In the genomic region with DNA sequence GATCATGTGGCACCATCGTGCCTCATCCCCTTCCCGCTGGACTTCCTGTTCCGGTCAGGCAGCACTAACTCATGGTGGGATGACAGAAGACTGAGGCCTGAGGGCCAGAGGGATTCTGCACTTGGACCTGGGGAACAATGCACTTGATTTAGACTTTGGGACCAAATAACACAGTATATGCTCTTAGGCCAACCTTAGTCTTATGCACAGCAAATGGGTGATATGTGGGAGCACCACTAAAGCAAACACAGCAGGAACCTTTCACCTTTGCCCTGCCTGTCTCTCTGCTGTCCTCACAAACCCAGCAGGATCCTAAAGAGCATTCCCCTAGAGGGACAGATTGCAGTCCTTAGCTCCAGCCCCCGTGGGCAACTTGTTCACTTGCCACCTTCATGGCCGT, we compare ENCODE assay signal across 24 mouse cellular contexts. TPM values are rescaled to one million over a fixed set of nuclear protein-coding genes. Genes with fewer than 3 reads are reported as not detected.
A peak's percentile ranks its signal among the peaks of the same experiment; 100 is the strongest.
DNase-seq lines count a peak whose midpoint lies in the region; ATAC-seq and TF ChIP-seq lines count a peak whose summit lies in the region.
"Had no signal": no experiment of that assay in that cellular context is flagged by ENCODE, and none has a peak within 500 bp of the region (broad histone marks: within the 10 kb centered on the region; RNA-seq: fewer than 3 reads in every experiment).

No protein-coding gene starts in this region.

- H3K4me1 ChIP-seq in E14TG2a.4 (replicated peaks; ENCODE audit: low read depth, low read length), result peaks cover 56% of the 10 kb centered on the region
- H3K4me1 ChIP-seq in liver, embryonic 14.5 days (replicated peaks; ENCODE audit: control insufficient read depth in 2 of 2, insufficient read depth in 2 of 2, low read length in 1 of 2), result no peaks in the 10 kb centered on the region
- H3K4me1 ChIP-seq in midbrain, embryonic 14.5 days (ENCODE audit: control insufficient read depth, insufficient read depth, low read length), result peaks cover 7% of the 10 kb centered on the region

- TF ChIP-seq EP300 in liver, embryonic 14.5 days (IDR thresholded peaks at IDR 0.05; ENCODE audit: low read depth), result no peak

- H3K4me2 ChIP-seq in liver, embryonic 14.5 days (ENCODE audit: low read depth), result no peak overlapping the region
- no peak overlapping the region for H3K4me2 ChIP-seq in midbrain, embryonic 14.5 days (ENCODE audit: low read length)
- H3K4me2 ChIP-seq: heart, embryonic 11.5 days; hindbrain, embryonic 12.5 days; hindbrain, embryonic 15.5 days had no signal

- no peaks in the 10 kb centered on the region for H3K9me3 ChIP-seq in E14TG2a.4 (ENCODE audit: low read length)
- no peaks in the 10 kb centered on the region for H3K9me3 ChIP-seq in liver, embryonic 14.5 days (ENCODE audit: control insufficient read depth, low read length)
- H3K9me3 ChIP-seq in midbrain, embryonic 14.5 days (ENCODE audit: control insufficient read depth, low read length), result no peaks in the 10 kb centered on the region
- H3K9me3 ChIP-seq: forebrain, embryonic 10.5 days; hindbrain, embryonic 12.5 days; hindbrain, embryonic 15.5 days had no signal

- no peak overlapping the region for H3K9ac ChIP-seq in liver, embryonic 14.5 days (replicated peaks)
- no peak overlapping the region for H3K9ac ChIP-seq in midbrain, embryonic 14.5 days (replicated peaks; ENCODE audit: low read length)
- H3K9ac ChIP-seq: forebrain, postnatal 0 days; hindbrain, embryonic 12.5 days; hindbrain, embryonic 15.5 days had no signal

- peaks cover 52% of the 10 kb centered on the region for H3K27me3 ChIP-seq in E14TG2a.4 (ENCODE audit: insufficient read depth, low read length)
- H3K27me3 ChIP-seq in liver, embryonic 14.5 days (ENCODE audit: control insufficient read depth, insufficient read depth, low read length), result peaks cover 23% of the 10 kb centered on the region
- peaks cover 22% of the 10 kb centered on the region; the same call in 1 of the 2 replicates for H3K27me3 ChIP-seq in midbrain, embryonic 14.5 days (ENCODE audit: control insufficient read depth, insufficient read depth, low read length)

- no peak for DNase-seq in layer of hippocampus, adult 2 months (ENCODE audit: low spot score in 2 of 2)
- no peak for DNase-seq in layer of hippocampus, postnatal 14 days (ENCODE audit: low spot score in 2 of 2)
- no peak for DNase-seq in liver, embryonic 14.5 days (ENCODE audit: low read depth in 3 of 3, low spot score in 3 of 3)
- DNase-seq in midbrain, embryonic 14.5 days, result no peak
- no peak for DNase-seq in lung, postnatal 36 days
- DNase-seq: adrenal gland, postnatal 10 days; adrenal gland, postnatal 36 days; cerebellum, adult 18-20 months; cerebellum, adult 9-10 months; cerebellum, postnatal 14 days; forebrain, postnatal 0 days; gastrocnemius, adult 2 months; gastrocnemius, postnatal 14 days had no signal

- TF ChIP-seq CTCF in layer of hippocampus, adult 2 months (conservative IDR thresholded peaks at IDR 0.05), result no peak
- TF ChIP-seq CTCF in E14TG2a.4 (conservative IDR thresholded peaks at IDR 0.05; ENCODE audit: low read length), result no peak
- TF ChIP-seq CTCF in liver, embryonic 14.5 days (IDR thresholded peaks at IDR 0.05; ENCODE audit: low read depth), result no peak

- no peak overlapping the region for H3K4me3 ChIP-seq in layer of hippocampus, adult 2 months
- peak overlapping the region; percentile 14; the same call in 1 of the 2 replicates for H3K4me3 ChIP-seq in E14TG2a.4 (replicated peaks; ENCODE audit: low read length)
- no peak overlapping the region for H3K4me3 ChIP-seq in liver, embryonic 14.5 days (ENCODE audit: insufficient read depth in 1 of 2, low read depth in 2 of 2, low read length in 2 of 2)
- H3K4me3 ChIP-seq in midbrain, embryonic 14.5 days (replicated peaks; ENCODE audit: low read depth, low read length), result no peak overlapping the region
- H3K4me3 ChIP-seq: forebrain, embryonic 10.5 days; gastrocnemius, adult 2 months; hindbrain, embryonic 12.5 days; hindbrain, embryonic 15.5 days had no signal

- ATAC-seq in liver, embryonic 14.5 days (ENCODE audit: insufficient read depth), result peak; percentile 49; the same call in 1 of the 2 replicates
- no peak for ATAC-seq in midbrain, embryonic 14.5 days (ENCODE audit: low FRiP score, low TSS enrichment)
- ATAC-seq: forebrain, embryonic 14.5 days; forebrain, postnatal 0 days; Patski had no signal

- 31% methylated on average over 5 of the region's 5 CpGs for WGBS in liver, embryonic 14.5 days (ENCODE audit: insufficient replicate concordance)
- 74% methylated on average over 5 of the region's 5 CpGs for WGBS in midbrain, embryonic 14.5 days

- 0 out of 2 replicates have a peak, but pooled peaks cover 4% of the 10 kb centered on the region for H3K36me3 ChIP-seq in E14TG2a.4 (ENCODE audit: insufficient read depth, low read length)
- H3K36me3 ChIP-seq in liver, embryonic 14.5 days (replicated peaks; ENCODE audit: control insufficient read depth, insufficient read depth, low read depth), result no peaks in the 10 kb centered on the region
- H3K36me3 ChIP-seq in midbrain, embryonic 14.5 days (ENCODE audit: control insufficient read depth, insufficient read depth, low read length), result 0 out of 2 replicates have a peak, but pooled peaks cover 5% of the 10 kb centered on the region
- H3K36me3 ChIP-seq: forebrain, embryonic 10.5 days; hindbrain, embryonic 12.5 days; hindbrain, embryonic 15.5 days had no signal

- peak overlapping the region; percentile 33; the same call in 1 of the 2 replicates for H3K27ac ChIP-seq in layer of hippocampus, adult 2 months
- no peak overlapping the region for H3K27ac ChIP-seq in liver, embryonic 14.5 days
- no peak overlapping the region for H3K27ac ChIP-seq in midbrain, embryonic 14.5 days (replicated peaks; ENCODE audit: low read depth, low read length)
- H3K27ac ChIP-seq: forebrain, embryonic 10.5 days; gastrocnemius, adult 2 months; hindbrain, embryonic 12.5 days; hindbrain, embryonic 15.5 days had no signal

RNA-seq across cellular contexts. Expression of gene Cabp7, which starts 5.8 kb away (rescaled TPM):
- 100 to 1,000 TPM; 309 to 329 TPM for total RNA-seq in layer of hippocampus, adult 2 months (2021)
- 100 to 1,000 TPM; 138 to 156 TPM for total RNA-seq in layer of hippocampus, postnatal 14 days (2021)
- polyA plus RNA-seq in liver, embryonic 14.5 days (2012; rRNA removed), result 0.02 TPM in 2 replicates
- polyA plus RNA-seq in liver, embryonic 14.5 days (2014; fragmentation: Nextera tagmentation; extraction: Ambion mirVana), result 0.04 and 0.09 TPM in 2 replicates
- 1.3 and 2.7 TPM in 2 replicates for polyA plus RNA-seq in midbrain, embryonic 14.5 days (2014; fragmentation: Nextera tagmentation; extraction: Ambion mirVana)
- total RNA-seq: G1E; heart, adult 8-10 months; heart, postnatal 25 days; hematopoietic stem cell, adult 5-6 weeks had no signal
- polyA plus RNA-seq: G1E had no signal

RNA-seq across cellular contexts. Expression of gene Zmat5, which starts 36.3 kb away (rescaled TPM):
- total RNA-seq in layer of hippocampus, adult 2 months (2021), result 10 to 100 TPM; 33.1 to 34.0 TPM
- total RNA-seq in layer of hippocampus, postnatal 14 days (2021), result 10 to 100 TPM; 30.2 to 36.7 TPM
- 15.5 and 15.9 TPM in 2 replicates for polyA plus RNA-seq in liver, embryonic 14.5 days (2012; rRNA removed)
- 25.7 and 26.3 TPM in 2 replicates for polyA plus RNA-seq in liver, embryonic 14.5 days (2014; fragmentation: Nextera tagmentation; extraction: Ambion mirVana)
- polyA plus RNA-seq in midbrain, embryonic 14.5 days (2014; fragmentation: Nextera tagmentation; extraction: Ambion mirVana), result 60.0 and 63.6 TPM in 2 replicates

RNA-seq across cellular contexts. Expression of gene Uqcr10, which starts 36.6 kb away (rescaled TPM):
- total RNA-seq in layer of hippocampus, adult 2 months (2021), result 100 to 1,000 TPM; 367 to 391 TPM
- 100 to 1,000 TPM; 480 to 497 TPM for total RNA-seq in layer of hippocampus, postnatal 14 days (2021)
- polyA plus RNA-seq in liver, embryonic 14.5 days (2012; rRNA removed), result 481 and 569 TPM in 2 replicates
- polyA plus RNA-seq in liver, embryonic 14.5 days (2014; fragmentation: Nextera tagmentation; extraction: Ambion mirVana), result 728 and 747 TPM in 2 replicates
- polyA plus RNA-seq in midbrain, embryonic 14.5 days (2014; fragmentation: Nextera tagmentation; extraction: Ambion mirVana), result 495 and 649 TPM in 2 replicates
